Mouse (Mus musculus): ENCODE results near the gene Apol6. TPM values are rescaled to one million over a fixed set of nuclear protein-coding genes. Genes with fewer than 3 reads are reported as not detected.

The Apol6 gene
- polyA plus RNA-seq, 2 experiments = 0.25 to 0.40 TPM

DNA sequence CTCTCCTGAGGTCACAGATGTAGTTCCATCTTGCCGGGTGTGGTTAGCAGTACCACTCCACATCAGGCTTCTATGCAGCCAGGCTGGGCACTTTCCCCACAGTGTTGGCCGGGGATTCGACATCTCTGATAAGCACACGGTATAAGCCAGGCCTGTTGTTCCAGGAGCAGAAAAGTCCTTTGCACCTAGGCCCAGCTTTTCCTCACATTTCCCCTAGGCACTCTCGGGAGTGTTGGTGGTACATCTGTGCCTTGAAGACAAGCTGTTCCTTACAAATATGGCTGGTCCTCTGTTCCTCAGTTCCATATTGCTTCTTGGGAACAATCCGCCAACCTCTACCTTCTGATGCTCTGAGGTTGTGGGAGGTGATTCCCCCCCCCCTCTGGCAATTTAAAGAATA, 21.7 kb downstream of the Apol6 start:
- no peak overlapping the region for H3K4me2 ChIP-seq (ENCODE audit: low read depth)
- no peaks in the 10 kb centered on the region for H3K4me1 ChIP-seq (replicated peaks; ENCODE audit: control insufficient read depth in 2 of 2, insufficient read depth in 2 of 2, low read length in 1 of 2)
- WGBS (ENCODE audit: insufficient replicate concordance) = 58% methylated on average over 6 of the region's 6 CpGs
- no peak overlapping the region for H3K4me3 ChIP-seq (ENCODE audit: insufficient read depth in 1 of 2, low read depth in 2 of 2, low read length in 2 of 2)
- H3K27me3 ChIP-seq (ENCODE audit: control insufficient read depth, insufficient read depth, low read length) = no peaks in the 10 kb centered on the region
- no peak for DNase-seq (ENCODE audit: low read depth in 3 of 3, low spot score in 3 of 3)
- TF ChIP-seq CTCF (IDR thresholded peaks at IDR 0.05; ENCODE audit: low read depth) (no peak), EP300 (IDR thresholded peaks at IDR 0.05; ENCODE audit: low read depth) (no peak)
- ATAC-seq (ENCODE audit: insufficient read depth) = no peak
- H3K36me3 ChIP-seq (replicated peaks; ENCODE audit: control insufficient read depth, insufficient read depth, low read depth) = no peaks in the 10 kb centered on the region
- H3K9me3 ChIP-seq (ENCODE audit: control insufficient read depth, low read length) = no peaks in the 10 kb centered on the region
- no peak overlapping the region for H3K27ac ChIP-seq
- H3K9ac ChIP-seq (replicated peaks) = no peak overlapping the region

DNA sequence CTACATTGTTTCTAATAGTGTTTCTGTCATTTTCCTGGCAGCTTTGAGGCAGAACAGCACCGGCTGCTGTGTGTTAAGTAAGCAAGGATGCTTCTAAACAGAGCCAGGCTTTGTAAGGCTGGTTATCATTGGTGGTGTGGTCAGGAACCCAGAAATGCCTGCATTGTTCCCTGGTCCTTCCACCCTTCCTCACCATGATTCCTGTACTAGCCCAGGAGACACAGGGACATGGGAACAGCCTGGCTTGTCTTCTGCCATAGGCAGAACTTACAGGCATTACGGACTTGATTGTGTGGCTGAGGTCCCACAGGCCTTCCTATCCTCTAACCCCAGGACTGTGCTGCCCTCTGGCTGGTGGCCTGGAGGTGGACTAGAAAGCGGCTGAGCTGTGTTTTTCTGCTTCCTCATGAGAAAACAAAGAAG, 23.9 kb downstream of the Apol6 start:
- Histone ChIP-seq H3K4me2 (ENCODE audit: low read depth) (no peak overlapping the region), H3K27ac (no peak overlapping the region), H3K4me1 (replicated peaks; ENCODE audit: control insufficient read depth in 2 of 2, insufficient read depth in 2 of 2, low read length in 1 of 2) (peaks cover 2 to 3% of the 10 kb centered on the region in 2 experiments; a peak in 2 of 4 replicates), H3K36me3 (replicated peaks; ENCODE audit: control insufficient read depth, insufficient read depth, low read depth) (no peaks in the 10 kb centered on the region), H3K27me3 (ENCODE audit: control insufficient read depth, insufficient read depth, low read length) (no peaks in the 10 kb centered on the region), H3K4me3 (ENCODE audit: insufficient read depth in 1 of 2, low read depth in 2 of 2, low read length in 2 of 2) (no peak overlapping the region), H3K9ac (replicated peaks) (no peak overlapping the region), H3K9me3 (ENCODE audit: control insufficient read depth, low read length) (no peaks in the 10 kb centered on the region)
- no peak for TF ChIP-seq EP300 (IDR thresholded peaks at IDR 0.05; ENCODE audit: low read depth)
- TF ChIP-seq CTCF (IDR thresholded peaks at IDR 0.05; ENCODE audit: low read depth) = peak; percentile 19; the same call in 1 of the 2 replicates
- no peak for ATAC-seq (ENCODE audit: insufficient read depth)
- WGBS (ENCODE audit: insufficient replicate concordance) = 45% methylated on average over 3 of the region's 3 CpGs
- no peak for DNase-seq (ENCODE audit: low read depth in 3 of 3, low spot score in 3 of 3)

DNA sequence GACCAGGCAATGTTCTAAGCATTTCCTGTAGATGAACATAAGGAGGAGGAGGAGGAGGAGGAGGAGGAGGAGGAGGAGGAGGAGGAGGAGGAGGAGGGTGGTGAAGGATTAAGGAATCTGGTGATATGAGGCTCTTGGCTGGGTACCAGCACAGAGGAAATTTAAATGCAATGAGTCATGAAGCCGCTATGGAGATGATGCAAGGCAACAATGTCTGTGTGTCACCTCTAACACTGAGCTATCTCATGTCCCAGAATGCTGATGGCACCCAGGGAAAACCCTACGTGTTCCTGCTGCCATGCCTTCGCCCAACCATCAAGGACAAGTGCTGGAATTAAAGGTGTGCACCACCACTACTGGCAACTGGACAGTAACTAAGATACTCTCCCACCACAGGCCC, 24.5 kb downstream of the Apol6 start:
- no peak overlapping the region for H3K27ac ChIP-seq
- H3K9ac ChIP-seq (replicated peaks) = no peak overlapping the region
- no peak overlapping the region for H3K4me2 ChIP-seq (ENCODE audit: low read depth)
- H3K27me3 ChIP-seq (ENCODE audit: control insufficient read depth, insufficient read depth, low read length) = no peaks in the 10 kb centered on the region
- WGBS (ENCODE audit: insufficient replicate concordance) = 53% methylated on average over 3 of the region's 3 CpGs
- no peaks in the 10 kb centered on the region for H3K9me3 ChIP-seq (ENCODE audit: control insufficient read depth, low read length)
- ATAC-seq (ENCODE audit: insufficient read depth) (no peak), DNase-seq (ENCODE audit: low read depth in 3 of 3, low spot score in 3 of 3) (no peak)
- no peaks in the 10 kb centered on the region for H3K36me3 ChIP-seq (replicated peaks; ENCODE audit: control insufficient read depth, insufficient read depth, low read depth)
- H3K4me3 ChIP-seq (ENCODE audit: insufficient read depth in 1 of 2, low read depth in 2 of 2, low read length in 2 of 2) = no peak overlapping the region
- no peak for TF ChIP-seq CTCF (IDR thresholded peaks at IDR 0.05; ENCODE audit: low read depth)
- peaks cover 2 to 3% of the 10 kb centered on the region in 2 experiments; a peak in 2 of 4 replicates for H3K4me1 ChIP-seq (replicated peaks; ENCODE audit: control insufficient read depth in 2 of 2, insufficient read depth in 2 of 2, low read length in 1 of 2)

DNA sequence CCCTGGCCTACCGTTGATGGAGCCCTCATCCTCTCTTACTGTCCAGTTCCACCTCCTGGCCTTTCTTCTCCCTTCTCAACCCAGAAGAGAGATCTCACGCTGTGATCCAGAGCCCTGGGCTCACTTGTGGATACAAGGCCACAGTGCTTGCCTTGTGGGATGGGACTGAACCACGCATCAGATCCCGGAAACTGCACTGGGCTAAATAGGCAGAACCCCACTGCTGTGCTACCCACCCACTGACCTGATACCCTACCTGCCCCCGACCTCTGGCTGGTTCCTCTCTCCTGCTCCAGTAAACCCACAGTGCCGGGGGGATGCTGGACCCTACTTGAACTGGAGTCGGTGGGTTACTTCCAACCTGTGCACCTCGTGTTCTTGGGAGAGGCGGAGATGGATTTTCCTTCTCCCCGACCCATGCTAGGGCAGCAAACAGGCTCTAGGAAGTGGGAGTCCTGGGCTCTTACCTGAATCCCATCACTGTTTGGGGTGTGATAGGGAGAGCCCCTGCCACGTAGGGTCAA, 26.3 kb downstream of the Apol6 start:
- Histone ChIP-seq H3K4me2 (ENCODE audit: low read depth) (no peak overlapping the region), H3K27me3 (ENCODE audit: control insufficient read depth, insufficient read depth, low read length) (no peaks in the 10 kb centered on the region), H3K36me3 (replicated peaks; ENCODE audit: control insufficient read depth, insufficient read depth, low read depth) (no peaks in the 10 kb centered on the region), H3K4me1 (replicated peaks; ENCODE audit: control insufficient read depth in 2 of 2, insufficient read depth in 2 of 2, low read length in 1 of 2) (peaks cover 2 to 3% of the 10 kb centered on the region in 2 experiments; a peak in 2 of 4 replicates), H3K4me3 (ENCODE audit: insufficient read depth in 1 of 2, low read depth in 2 of 2, low read length in 2 of 2) (no peak overlapping the region), H3K27ac (no peak overlapping the region), H3K9me3 (ENCODE audit: control insufficient read depth, low read length) (no peaks in the 10 kb centered on the region), H3K9ac (replicated peaks) (no peak overlapping the region)
- WGBS (ENCODE audit: insufficient replicate concordance) = 68% methylated on average over 11 of the region's 11 CpGs
- TF ChIP-seq CTCF (IDR thresholded peaks at IDR 0.05; ENCODE audit: low read depth) = no peak
- TF ChIP-seq EP300 (IDR thresholded peaks at IDR 0.05; ENCODE audit: low read depth) = no peak
- ATAC-seq (ENCODE audit: insufficient read depth) (no peak), DNase-seq (ENCODE audit: low read depth in 3 of 3, low spot score in 3 of 3) (no peak)

DNA sequence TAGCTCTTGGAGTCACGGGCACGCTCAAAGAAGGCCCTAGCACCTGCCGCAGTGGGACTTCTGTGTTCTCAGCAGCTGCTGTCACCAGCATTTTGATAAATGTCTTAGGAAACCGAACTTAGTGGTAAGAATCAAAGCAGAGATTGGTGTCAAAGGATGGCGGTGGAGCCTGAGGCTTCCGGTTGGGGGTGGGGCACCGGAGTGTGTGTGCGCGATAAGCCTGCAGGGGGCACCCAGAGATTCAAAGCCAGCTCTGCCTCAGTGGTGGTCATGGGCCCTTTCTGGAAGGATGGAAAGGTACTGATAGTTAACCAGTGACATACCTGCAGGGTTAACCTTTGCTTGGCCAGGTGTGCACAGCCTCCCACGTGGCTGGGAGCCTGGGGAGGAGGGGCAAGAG, 27.0 kb downstream of the Apol6 start:
- 9% methylated on average over 10 of the region's 10 CpGs for WGBS (ENCODE audit: insufficient replicate concordance)
- Histone ChIP-seq H3K27ac (no peak overlapping the region), H3K27me3 (ENCODE audit: control insufficient read depth, insufficient read depth, low read length) (no peaks in the 10 kb centered on the region), H3K9me3 (ENCODE audit: control insufficient read depth, low read length) (no peaks in the 10 kb centered on the region), H3K36me3 (replicated peaks; ENCODE audit: control insufficient read depth, insufficient read depth, low read depth) (no peaks in the 10 kb centered on the region), H3K4me3 (ENCODE audit: insufficient read depth in 1 of 2, low read depth in 2 of 2, low read length in 2 of 2) (no peak overlapping the region), H3K9ac (replicated peaks) (no peak overlapping the region), H3K4me2 (ENCODE audit: low read depth) (no peak overlapping the region), H3K4me1 (replicated peaks; ENCODE audit: control insufficient read depth in 2 of 2, insufficient read depth in 2 of 2, low read length in 1 of 2) (peaks cover 2 to 3% of the 10 kb centered on the region in 2 experiments; a peak in 2 of 4 replicates)
- no peak for TF ChIP-seq EP300 (IDR thresholded peaks at IDR 0.05; ENCODE audit: low read depth)
- peak; percentile 59 for TF ChIP-seq CTCF (IDR thresholded peaks at IDR 0.05; ENCODE audit: low read depth)
- DNase-seq (ENCODE audit: low read depth in 3 of 3, low spot score in 3 of 3) = no peak
- ATAC-seq (ENCODE audit: insufficient read depth) = no peak
